Mouse (Mus musculus) gastrocnemius, postnatal 14 days (tissue): ENCODE measurements around the gene Cdc25a. TPM values are rescaled to one million over a fixed set of nuclear protein-coding genes. Genes with fewer than 3 reads are reported as not detected.

Experiments
- DNase-seq: peaks from one replicate; pipeline ENCODE4 v3.0.0; 2021; ENCODE audit warnings: mixed read lengths
- intact Hi-C: fragments of 180-260 bp; cut with DNase I; formaldehyde crosslinking; loops from one replicate; pipeline ENCODE4 v1.15.1; 2025; ENCODE audit warnings: low total_unique reads
- microRNA-seq, 2 experiments: library from miRNA; unstranded; fragments of <30 nt; microRNA quantifications; one replicate each; pipeline ENCODE4 v1.2.0; 2021
- total RNA-seq, 2 experiments: library from RNA; stranded (reverse); gene quantifications; 2 replicates each; pipeline ENCODE4 v1.2.3; 2021

The Cdc25a gene
- total RNA-seq, 2 experiments from 2014 or later = 3.9 to 4.8 TPM

DNA sequence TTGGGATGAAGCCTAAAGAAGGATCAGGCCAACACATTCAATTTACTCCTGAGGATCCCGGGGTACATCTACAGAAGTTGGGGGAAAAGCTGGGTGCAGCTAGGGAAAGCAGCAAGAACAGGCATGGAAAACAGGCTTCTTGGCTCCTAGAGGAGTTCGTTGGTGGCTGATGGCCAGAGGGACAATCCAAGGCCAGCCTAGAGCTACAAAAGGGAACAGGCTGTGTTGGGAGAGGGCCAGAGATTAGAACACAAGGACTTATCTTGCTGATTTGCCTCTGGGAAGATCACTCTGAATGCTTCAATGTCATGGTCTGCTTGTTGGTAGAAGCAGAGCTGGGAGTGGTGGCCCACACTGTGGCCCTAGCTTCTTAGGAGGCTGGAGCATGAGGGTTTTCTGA, 42.6 kb downstream of the Cdc25a start:
- DNase-seq = no peak

DNA sequence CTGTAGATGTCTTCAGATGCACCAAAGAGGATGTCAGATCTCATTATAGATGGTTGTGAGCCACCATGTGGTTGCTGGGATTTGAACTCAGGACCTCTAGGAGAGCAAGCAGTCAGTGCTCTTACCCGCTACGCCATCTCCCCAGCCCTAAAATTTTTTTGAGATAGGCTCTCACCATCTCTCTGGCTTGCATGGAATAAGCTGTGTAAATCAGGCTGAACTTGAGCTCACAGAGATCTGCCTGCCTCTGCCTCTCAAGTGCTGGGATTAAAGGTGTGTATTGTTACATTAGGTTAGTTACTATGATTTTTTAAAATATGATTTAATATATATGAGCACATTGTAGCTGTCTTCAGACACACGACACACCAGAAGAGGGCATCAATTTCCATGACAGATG, 53.8 kb downstream of the Cdc25a start:
- DNase-seq = no peak
- intact Hi-C loops = no loop called here

More for the DNA sequence above, 42.6 kb downstream of the Cdc25a start:
- intact Hi-C loops = no loop called here

DNA sequence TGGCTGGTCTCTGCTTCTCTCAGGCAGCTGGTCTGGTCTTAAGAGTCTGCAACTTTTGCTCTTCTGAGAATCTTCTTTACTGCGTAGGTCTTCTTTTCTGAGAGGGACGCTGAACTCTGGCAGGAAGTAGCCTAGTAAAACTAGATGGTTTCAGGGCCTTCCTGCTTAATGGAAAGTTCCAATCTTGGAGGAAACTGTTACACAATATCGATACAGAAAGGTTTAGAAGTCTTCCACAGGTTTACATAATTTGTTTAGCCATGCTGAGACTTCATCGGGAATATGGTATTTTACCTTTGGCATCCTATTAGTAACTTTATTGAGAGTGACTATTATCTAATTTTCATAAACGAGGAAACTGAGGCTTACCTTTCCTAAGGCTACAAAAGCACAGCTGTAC, 54.7 kb downstream of the Cdc25a start:
- no peak for DNase-seq
- intact Hi-C loops = loop anchor here (5.0 kb wide), 1 partner anchor 33 kb away; no protein-coding TSS in a partner anchor

DNA sequence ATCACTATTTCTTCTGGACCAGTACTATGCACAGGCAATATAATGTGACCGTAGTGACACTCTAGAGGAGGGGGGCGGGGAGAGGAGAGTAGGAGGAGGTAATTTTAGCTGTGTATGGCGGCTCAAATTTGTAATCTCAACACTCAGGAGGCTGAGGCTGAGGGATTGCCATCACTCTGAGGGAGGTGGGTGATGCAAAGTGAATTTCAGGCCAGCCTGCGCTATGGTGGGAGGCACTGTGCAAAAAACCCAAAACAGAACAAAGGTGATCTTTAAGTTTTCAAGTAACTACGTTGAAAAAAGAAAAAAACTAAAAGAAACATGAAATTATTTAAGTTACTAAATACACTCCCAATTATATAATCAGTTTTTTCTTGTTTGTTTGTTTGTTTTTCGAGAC, 55.4 kb downstream of the Cdc25a start:
- intact Hi-C loops = loop anchor here (5.0 kb wide), 1 partner anchor 33 kb away; no protein-coding TSS in a partner anchor

DNA sequence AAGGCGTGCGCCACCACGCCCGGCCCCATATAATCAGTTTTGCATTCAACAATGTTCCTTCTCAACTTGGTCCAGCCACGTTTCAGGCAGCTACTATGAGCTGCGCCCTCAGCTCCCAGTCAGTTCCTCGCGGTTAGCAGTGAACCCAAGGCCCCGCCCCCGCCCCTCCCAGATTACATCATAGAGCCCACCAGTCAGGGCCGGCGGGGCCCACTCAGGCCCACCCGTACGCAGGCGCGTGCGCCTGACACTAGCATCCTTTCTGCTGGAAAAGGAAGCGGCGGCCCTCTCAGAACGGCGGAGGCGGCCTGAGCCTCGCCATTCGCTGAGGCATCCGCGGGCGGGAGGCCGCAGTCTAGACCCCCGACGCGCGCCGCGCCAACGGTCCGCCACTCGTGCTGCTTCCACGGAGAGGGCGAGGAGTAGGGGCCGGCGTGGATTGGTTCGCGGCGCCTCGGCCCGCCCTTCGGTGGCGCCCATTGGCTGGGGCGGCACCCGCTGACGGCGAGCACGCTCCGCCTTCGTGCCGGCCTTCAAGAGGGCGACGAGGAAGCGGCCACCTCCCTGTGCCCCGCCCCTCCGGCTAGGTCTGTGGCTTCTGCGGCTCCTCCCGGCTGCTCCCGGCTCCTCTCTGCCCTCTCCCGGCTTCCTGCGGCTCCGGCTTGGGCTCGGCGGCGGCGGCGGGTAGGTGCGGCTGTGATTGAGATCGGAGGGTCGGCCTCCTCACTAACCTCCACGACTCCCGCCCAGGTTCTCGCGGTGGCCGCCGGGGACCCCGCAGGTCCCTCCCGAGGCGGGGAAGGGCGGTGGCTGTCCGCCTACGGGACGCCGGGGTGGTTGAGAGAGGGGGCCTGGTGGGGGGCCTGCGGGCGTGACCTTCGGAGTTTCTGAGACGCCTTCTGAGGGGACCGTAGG, 56.1 kb downstream of the Cdc25a start, which contains the start of gene Map4:
Map4 (plus strand) TSS at position 204 of the 915 bp plus-strand sequence.
- peak; percentile 99 for DNase-seq
- intact Hi-C loops = loop anchor here (5.0 kb wide), 1 partner anchor 34 kb away; no protein-coding TSS in a partner anchor

More for the DNA sequence above, 55.4 kb downstream of the Cdc25a start:
- DNase-seq = no peak

DNA sequence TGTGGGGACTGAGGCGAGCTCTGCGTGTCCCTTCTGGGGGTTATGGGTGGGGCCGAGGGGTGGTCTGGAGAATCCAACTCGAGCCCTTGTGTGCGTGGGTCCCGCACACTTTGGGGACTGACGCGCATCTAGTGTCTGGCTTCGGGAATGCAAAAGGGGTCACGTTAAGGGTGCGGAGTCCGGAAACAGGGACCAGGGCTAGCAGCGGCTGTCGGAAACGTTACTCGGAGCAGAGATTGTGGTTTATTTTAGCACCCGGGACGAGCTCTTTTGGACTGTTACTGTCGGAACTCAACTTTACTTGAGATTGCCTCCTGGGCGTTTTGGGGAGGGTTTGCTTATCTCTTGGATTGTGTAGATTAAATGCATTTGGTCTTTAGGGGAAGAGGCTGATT, 57.0 kb downstream of the Cdc25a start:
- intact Hi-C loops = loop anchor here (5.0 kb wide), 1 partner anchor 35 kb away; no protein-coding TSS in a partner anchor
- DNase-seq = peak; percentile 23

DNA sequence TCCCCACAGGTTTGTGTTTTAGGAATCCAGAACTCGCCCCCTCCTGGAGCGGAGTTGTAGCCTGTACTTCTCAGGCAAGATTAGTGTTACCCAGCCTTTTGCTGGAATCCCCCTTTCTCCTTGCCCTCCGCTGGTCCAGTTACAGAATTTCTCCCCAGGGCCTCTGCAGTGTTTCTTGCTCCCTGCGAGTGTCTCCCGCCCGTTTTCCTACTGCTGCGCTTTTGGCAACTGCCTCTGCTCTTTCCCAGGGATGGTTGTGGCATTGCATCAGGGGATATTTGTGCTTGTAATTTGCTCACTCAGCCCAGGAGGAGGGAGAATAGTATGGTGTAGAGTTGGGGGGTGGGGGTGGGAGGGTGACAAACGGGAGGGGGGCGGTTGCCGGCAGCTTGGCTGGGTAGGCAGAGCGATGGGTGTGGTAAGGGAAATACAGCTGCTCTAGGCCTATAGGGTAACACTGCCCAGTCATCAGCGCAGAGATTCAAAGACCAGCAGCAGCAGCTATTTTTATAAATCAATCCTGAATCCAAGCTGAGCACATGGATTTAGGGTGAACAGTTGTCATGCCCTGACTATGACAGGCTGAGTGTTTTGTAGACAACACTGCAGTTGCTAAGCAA, 57.5 kb downstream of the Cdc25a start:
- intact Hi-C loops = loop anchor here (5.0 kb wide), 1 partner anchor 36 kb away; no protein-coding TSS in a partner anchor
- DNase-seq = peak; percentile 60

DNA sequence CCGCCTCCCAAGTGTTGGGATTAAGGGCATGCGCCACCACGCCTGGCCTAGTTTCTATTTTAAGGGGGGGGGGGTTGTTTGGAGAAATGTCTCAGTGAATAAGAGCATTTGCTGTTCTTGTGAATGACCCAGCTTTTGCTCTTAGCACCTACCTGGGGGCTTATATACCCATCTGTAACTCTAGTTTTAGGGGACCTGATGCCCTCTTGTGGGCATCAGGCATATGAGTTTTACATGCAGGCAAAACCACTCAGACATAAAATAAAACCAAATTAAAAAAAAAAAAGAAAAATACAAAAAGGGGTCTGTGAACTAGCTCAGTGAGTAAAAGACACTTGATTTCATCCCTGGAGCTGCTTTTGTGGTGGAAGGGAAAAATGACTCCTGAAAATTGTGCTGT, 64.0 kb downstream of the Cdc25a start:
- no peak for DNase-seq
- intact Hi-C loops = no loop called here

DNA sequence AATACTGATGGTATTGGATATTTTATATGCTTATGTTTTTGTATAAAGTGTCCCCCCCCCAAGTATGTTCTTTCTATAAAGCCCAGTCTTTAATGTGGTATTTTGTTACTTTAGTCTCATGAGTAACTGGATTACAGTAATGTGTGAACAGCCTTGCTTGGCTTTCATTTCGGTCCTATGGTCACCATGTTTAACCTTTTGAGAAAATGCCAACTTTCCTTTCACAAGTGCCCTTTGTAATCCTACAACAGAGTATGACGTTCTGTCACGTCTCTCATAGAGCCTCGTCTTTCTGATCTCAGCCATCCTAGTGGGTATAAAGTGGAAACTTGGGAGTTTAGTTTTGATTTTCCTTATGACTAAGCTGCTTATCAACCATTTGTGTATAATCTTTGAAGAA, 67.4 kb downstream of the Cdc25a start:
- intact Hi-C loops = no loop called here

More for the DNA sequence above, 67.4 kb downstream of the Cdc25a start:
- no peak for DNase-seq

Small RNA genes lying within 50 kb of the gene (microRNA-seq; reads per million reads assigned to microRNA genes)
- 0 reads per million in 2 experiments for gene Mir7089

Other genes starting within 250 kb of the Cdc25a start
- gene Fbxw24, start 249.5 kb upstream of the Cdc25a start, total RNA-seq = not detected
- gene Fbxw25, start 210.9 kb upstream of the Cdc25a start, total RNA-seq = not detected
- not detected for gene Fbxw18, start 172.9 kb upstream of the Cdc25a start, total RNA-seq
- not detected for gene Fbxw26, start 129.5 kb upstream of the Cdc25a start, total RNA-seq
- gene Fbxw27, start 84.9 kb upstream of the Cdc25a start, total RNA-seq = not detected
- gene Spink8, start 63.3 kb upstream of the Cdc25a start, total RNA-seq = not detected
- gene Nme6, start 42.8 kb upstream of the Cdc25a start, total RNA-seq = 10 to 100 TPM; 18.9 to 20.6 TPM
- gene Camp, start 26.0 kb upstream of the Cdc25a start, total RNA-seq = not detected
- 100 to 1,000 TPM; 451 to 486 TPM for gene Map4, start 55.9 kb downstream of the Cdc25a start, total RNA-seq
- gene Smarcc1, start 242.1 kb downstream of the Cdc25a start, total RNA-seq = 10 to 100 TPM; 19.8 to 23.8 TPM
- gene Dhx30, start 242.3 kb downstream of the Cdc25a start, total RNA-seq = 10 to 100 TPM; 31.6 to 39.8 TPM